Mouse (Mus musculus) heart, adult 2 months (tissue): Measurements from ENCODE around the gene Kcnq5.

Experiments used
- CTCF ChIP-seq: fragments of 200-600 bp; IDR thresholded peaks from 2 replicates; pipeline ENCODE4 v1.8.1; 2022; ENCODE audit warnings: antibody characterized with exemption, mild to moderate bottlenecking, moderate library complexity
- EP300 ChIP-seq: fragments of 200-500 bp; IDR thresholded peaks from 2 replicates; pipeline ENCODE4 v1.6.1; 2011; ENCODE audit warnings: low read depth, low read length, control low read depth; ENCODE audit not compliant: insufficient read depth
- POLR2A ChIP-seq: fragments of 200-500 bp; IDR thresholded peaks from 2 replicates; pipeline ENCODE4 v1.6.1; 2011; ENCODE audit warnings: mild to moderate bottlenecking, low read depth, low read length, control low read depth; ENCODE audit not compliant: insufficient read depth

DNA sequence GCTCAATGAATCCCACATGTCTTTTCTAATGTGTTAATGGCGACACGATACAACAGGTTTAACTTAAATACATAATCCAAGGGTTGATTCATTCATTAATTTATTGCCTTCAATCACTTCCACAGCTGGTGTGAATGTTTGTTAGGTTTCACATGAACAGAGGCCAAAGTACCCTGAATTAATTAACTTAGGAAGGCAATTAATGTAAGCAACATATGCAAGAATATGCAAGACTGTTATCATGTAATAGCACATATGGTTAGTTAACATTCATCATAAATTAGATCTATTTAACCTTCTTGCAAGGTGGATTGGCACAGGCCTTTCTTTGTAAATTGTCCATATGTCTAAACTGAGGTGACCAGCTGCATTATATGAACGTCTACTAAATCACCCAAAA lies 300.9 kb downstream of the Kcnq5 start:
- TF ChIP-seq CTCF (no peak), POLR2A (no peak), EP300 (no peak)
